Mouse (Mus musculus) hindbrain, embryonic 12.5 days (tissue): ENCODE measurements around the gene Tbrg4. TPM values are rescaled to one million over a fixed set of nuclear protein-coding genes. Genes with fewer than 3 reads are reported as not detected.

Experiments used
- ATAC-seq: fragments of 200-750 bp; cut with Nextera tagmentation; 2 replicates; pipeline ENCODE4 v1.8.0; 2017; ENCODE audit warnings: moderate TSS enrichment; ENCODE audit not compliant: low FRiP score
- H3K27ac ChIP-seq: fragments of 300-500 bp; sonication (generic); 2 replicates; pipeline ENCODE4 v1.5.1; 2016; ENCODE audit warnings: mild to moderate bottlenecking
- H3K27me3 ChIP-seq: fragments of 300-500 bp; sonication (generic); 2 replicates; pipeline ENCODE4 v1.6.1; 2016; ENCODE audit warnings: mild to moderate bottlenecking
- H3K36me3 ChIP-seq: fragments of 300-500 bp; sonication (generic); 2 replicates; pipeline ENCODE4 v1.6.1; 2016; ENCODE audit warnings: mild to moderate bottlenecking
- H3K4me1 ChIP-seq: fragments of 300-500 bp; sonication (generic); 2 replicates; pipeline ENCODE4 v1.6.1; 2016
- H3K4me2 ChIP-seq: fragments of 300-500 bp; sonication (generic); replicated peaks from 2 replicates; pipeline ENCODE4 v1.6.1; 2016; ENCODE audit warnings: mild to moderate bottlenecking
- H3K4me3 ChIP-seq: fragments of 300-500 bp; sonication (generic); 2 replicates; pipeline ENCODE4 v1.5.1; 2016; ENCODE audit warnings: mild to moderate bottlenecking
- H3K9ac ChIP-seq: fragments of 300-500 bp; sonication (generic); 2 replicates; pipeline ENCODE4 v1.6.1; 2016; ENCODE audit warnings: mild to moderate bottlenecking, moderate library complexity
- H3K9me3 ChIP-seq: fragments of 300-500 bp; sonication (generic); replicated peaks from 2 replicates; pipeline ENCODE4 v1.6.1; 2016; ENCODE audit warnings: mild to moderate bottlenecking
- WGBS: fragments of 180-500 bp; shearing (Covaris S2); methylation state at CpG from one replicate; pipeline ENCODE4 v1.1.7; 2016; 5-methylcytosine and 5-hydroxymethylcytosine counted together
- polyA plus RNA-seq: library from polyadenylated mRNA; unstranded; fragments of >200 nt; fragmentation: Nextera tagmentation; extraction: Ambion mirVana; gene quantifications from 2 replicates; pipeline ENCODE4 v1.2.1, GENCODE M21; 2016

Tbrg4 gene
- polyA plus RNA-seq, 1 experiment from 2014 or later = 37.3 TPM

- WGBS = 17% methylated on average over 24 of the region's 27 CpGs
- ATAC-seq = peak; percentile 49
- Histone ChIP-seq H3K27ac (peak overlapping the region; percentile 87), H3K4me2 (peak overlapping the region; percentile 46), H3K9me3 (no peaks in the 10 kb centered on the region), H3K4me3 (peak overlapping the region; percentile 25), H3K4me1 (peaks cover 67% of the 10 kb centered on the region), H3K36me3 (peaks cover 69% of the 10 kb centered on the region), H3K27me3 (0 out of 2 replicates have a peak, but pooled peaks cover 3% of the 10 kb centered on the region), H3K9ac (peak overlapping the region; percentile 60)
Observed at GRCm38 (mm10) chr11:6599011-6599681, 26.7 kb downstream of the Tbrg4 start.

GRCm38 (mm10) chr11:6598191-6598889, 27.5 kb downstream of the Tbrg4 start:
- Histone ChIP-seq H3K4me2 (peak overlapping the region; percentile 46), H3K4me3 (peak overlapping the region; percentile 25), H3K27ac (peak overlapping the region; percentile 87), H3K9me3 (no peaks in the 10 kb centered on the region), H3K9ac (peak overlapping the region; percentile 60), H3K4me1 (peaks cover 58% of the 10 kb centered on the region), H3K27me3 (0 out of 2 replicates have a peak, but pooled peaks cover 3% of the 10 kb centered on the region), H3K36me3 (peaks cover 77% of the 10 kb centered on the region)
- ATAC-seq = peak; percentile 21
- 61% methylated on average over 19 of the region's 19 CpGs for WGBS

- Histone ChIP-seq H3K4me1 (peaks cover 50% of the 10 kb centered on the region), H3K36me3 (peaks cover 82% of the 10 kb centered on the region), H3K9ac (no peak overlapping the region), H3K27me3 (0 out of 2 replicates have a peak, but pooled peaks cover 2% of the 10 kb centered on the region), H3K9me3 (no peaks in the 10 kb centered on the region), H3K27ac (peak overlapping the region; percentile 87), H3K4me2 (no peak overlapping the region), H3K4me3 (no peak overlapping the region)
- WGBS = 81% methylated on average over 7 of the region's 7 CpGs
- ATAC-seq = no peak
Observed at GRCm38 (mm10) chr11:6597523-6597922, 28.3 kb downstream of the Tbrg4 start.

- Histone ChIP-seq H3K9ac (no peak overlapping the region), H3K36me3 (peaks cover 82% of the 10 kb centered on the region), H3K4me2 (no peak overlapping the region), H3K9me3 (no peaks in the 10 kb centered on the region), H3K4me1 (peaks cover 41% of the 10 kb centered on the region), H3K27ac (peak overlapping the region; percentile 41; the same call in 1 of the 2 replicates), H3K27me3 (no peaks in the 10 kb centered on the region), H3K4me3 (no peak overlapping the region)
- ATAC-seq = no peak
- WGBS = 80% methylated on average over 3 of the region's 3 CpGs
Observed at GRCm38 (mm10) chr11:6596616-6597015, 29.3 kb downstream of the Tbrg4 start.

- Histone ChIP-seq H3K4me1 (peaks cover 38% of the 10 kb centered on the region), H3K4me3 (no peak overlapping the region), H3K4me2 (no peak overlapping the region), H3K9ac (no peak overlapping the region), H3K36me3 (peaks cover 82% of the 10 kb centered on the region), H3K27ac (peak overlapping the region; percentile 41; the same call in 1 of the 2 replicates), H3K9me3 (no peaks in the 10 kb centered on the region), H3K27me3 (no peaks in the 10 kb centered on the region)
- WGBS = 100% methylated on average over 6 of the region's 6 CpGs
- ATAC-seq = no peak
Observed at GRCm38 (mm10) chr11:6596205-6596604, 29.7 kb downstream of the Tbrg4 start.

- no peak overlapping the region for H3K4me2 ChIP-seq
- peaks cover 82% of the 10 kb centered on the region for H3K36me3 ChIP-seq
- 89% methylated on average over 5 of the region's 5 CpGs for WGBS
- H3K9ac ChIP-seq = no peak overlapping the region; the same call in 1 of the 2 replicates
- no peaks in the 10 kb centered on the region for H3K9me3 ChIP-seq
- peaks cover 30% of the 10 kb centered on the region for H3K4me1 ChIP-seq
- H3K4me3 ChIP-seq = no peak overlapping the region
- H3K27ac ChIP-seq = no peak overlapping the region
- no peak for ATAC-seq
- no peaks in the 10 kb centered on the region for H3K27me3 ChIP-seq
Observed at GRCm38 (mm10) chr11:6595339-6595738, 30.5 kb downstream of the Tbrg4 start.

GRCm38 (mm10) chr11:6594845-6595244, 31.0 kb downstream of the Tbrg4 start:
- ATAC-seq = no peak
- H3K27ac ChIP-seq = no peak overlapping the region
- no peak overlapping the region for H3K9ac ChIP-seq
- H3K9me3 ChIP-seq = no peaks in the 10 kb centered on the region
- H3K4me2 ChIP-seq = no peak overlapping the region
- peaks cover 84% of the 10 kb centered on the region for H3K36me3 ChIP-seq
- 91% methylated on average over 6 of the region's 6 CpGs for WGBS
- H3K4me1 ChIP-seq = peaks cover 25% of the 10 kb centered on the region
- no peaks in the 10 kb centered on the region for H3K27me3 ChIP-seq
- no peak overlapping the region for H3K4me3 ChIP-seq

GRCm38 (mm10) chr11:6593406-6593805, 32.5 kb downstream of the Tbrg4 start:
- H3K4me2 ChIP-seq = no peak overlapping the region
- no peak for ATAC-seq
- no peak overlapping the region for H3K9ac ChIP-seq
- no peak overlapping the region for H3K27ac ChIP-seq
- H3K4me3 ChIP-seq = no peak overlapping the region
- peaks cover 10% of the 10 kb centered on the region for H3K4me1 ChIP-seq
- no peaks in the 10 kb centered on the region for H3K9me3 ChIP-seq
- 82% methylated on average over 11 of the region's 11 CpGs for WGBS
- no peaks in the 10 kb centered on the region for H3K27me3 ChIP-seq
- H3K36me3 ChIP-seq = peaks cover 92% of the 10 kb centered on the region

GRCm38 (mm10) chr11:6590933-6591675, 34.8 kb downstream of the Tbrg4 start:
- H3K4me2 ChIP-seq = no peak overlapping the region
- H3K4me3 ChIP-seq = no peak overlapping the region
- no peaks in the 10 kb centered on the region for H3K27me3 ChIP-seq
- no peak overlapping the region for H3K27ac ChIP-seq
- WGBS = 85% methylated on average over 10 of the region's 10 CpGs
- no peaks in the 10 kb centered on the region for H3K9me3 ChIP-seq
- H3K36me3 ChIP-seq = peaks cover 73% of the 10 kb centered on the region
- no peaks in the 10 kb centered on the region; the same call in 1 of the 2 replicates for H3K4me1 ChIP-seq
- H3K9ac ChIP-seq = no peak overlapping the region
- ATAC-seq = no peak

- peaks cover 69% of the 10 kb centered on the region for H3K36me3 ChIP-seq
- WGBS = 92% methylated on average over 7 of the region's 7 CpGs
Observed at GRCm38 (mm10) chr11:6589838-6590237, 36.0 kb downstream of the Tbrg4 start.

GRCm38 (mm10) chr11:6588295-6588694, 37.6 kb downstream of the Tbrg4 start:
- Histone ChIP-seq H3K36me3 (peaks cover 55% of the 10 kb centered on the region), H3K9me3 (no peaks in the 10 kb centered on the region), H3K27ac (no peak overlapping the region), H3K4me3 (no peak overlapping the region), H3K27me3 (no peaks in the 10 kb centered on the region), H3K4me2 (no peak overlapping the region), H3K4me1 (no peaks in the 10 kb centered on the region; the same call in 1 of the 2 replicates), H3K9ac (no peak overlapping the region)
- no peak for ATAC-seq
- 95% methylated on average over 7 of the region's 7 CpGs for WGBS

More at GRCm38 (mm10) chr11:6589838-6590237, 36.0 kb downstream of the Tbrg4 start:
- Histone ChIP-seq H3K9ac (no peak overlapping the region), H3K9me3 (no peaks in the 10 kb centered on the region), H3K4me2 (no peak overlapping the region), H3K27me3 (no peaks in the 10 kb centered on the region), H3K4me3 (no peak overlapping the region), H3K4me1 (no peaks in the 10 kb centered on the region; the same call in 1 of the 2 replicates), H3K27ac (no peak overlapping the region)
- ATAC-seq = no peak
